Mouse (Mus musculus) ES-Bruce4 (cell line): Measurements from ENCODE around the gene Napb. TPM values are rescaled to one million over a fixed set of nuclear protein-coding genes. Genes with fewer than 3 reads are reported as not detected.
A peak's percentile ranks its signal among the peaks of the same experiment; 100 is the strongest.

Source experiments
- H3K27ac ChIP-seq: 2 replicates; pipeline ENCODE4 v1.5.1; 2012; ENCODE audit warnings: low read length, inconsistent platforms; ENCODE audit not compliant: insufficient read depth
- H3K27me3 ChIP-seq: 2 replicates; pipeline ENCODE4 v1.6.1; 2012; ENCODE audit warnings: mild to moderate bottlenecking, low read length, inconsistent platforms; ENCODE audit not compliant: control insufficient read depth, poor library complexity, insufficient read depth, severe bottlenecking
- H3K36me3 ChIP-seq: 2 replicates; pipeline ENCODE4 v1.6.1; 2012; ENCODE audit warnings: inconsistent platforms, mild to moderate bottlenecking, low read length, moderate library complexity; ENCODE audit not compliant: control insufficient read depth, poor library complexity, insufficient read depth, severe bottlenecking
- H3K4me1 ChIP-seq: one replicate; pipeline ENCODE4 v1.8.1; 2011; ENCODE audit warnings: low read length; ENCODE audit not compliant: control insufficient read depth, insufficient read depth
- H3K4me3 ChIP-seq: 2 replicates; pipeline ENCODE4 v1.5.1; 2011; ENCODE audit warnings: low read depth, mild to moderate bottlenecking, low read length
- H3K9ac ChIP-seq: 2 replicates; pipeline ENCODE4 v1.6.1; 2012; ENCODE audit warnings: low read depth, mild to moderate bottlenecking, inconsistent platforms; ENCODE audit not compliant: poor library complexity, severe bottlenecking
- H3K9me3 ChIP-seq: replicated peaks from 2 replicates; pipeline ENCODE4 v1.6.1; 2012; ENCODE audit warnings: mild to moderate bottlenecking, low read length, inconsistent platforms; ENCODE audit not compliant: control insufficient read depth, poor library complexity, insufficient read depth, severe bottlenecking
- CTCF ChIP-seq: IDR thresholded peaks from one replicate; pipeline ENCODE4 v1.8.1; 2011; ENCODE audit warnings: low read depth, low read length
- EP300 ChIP-seq: IDR thresholded peaks from 2 replicates; pipeline ENCODE4 v1.6.1; 2011; ENCODE audit warnings: low read depth, low read length; ENCODE audit not compliant: insufficient read depth
- POLR2A ChIP-seq: IDR thresholded peaks from one replicate; pipeline ENCODE4 v1.8.1; 2011; ENCODE audit warnings: low read length; ENCODE audit not compliant: insufficient read depth
- polyA plus RNA-seq: library from polyadenylated mRNA; stranded (reverse); fragments of >200 nt; gene quantifications from 2 replicates; pipeline ENCODE4 v1.2.4, GENCODE M21; 2011; ENCODE audit warnings: low read depth; ENCODE audit not compliant: missing spikeins, insufficient read depth, insufficient read length

Gene Napb
- polyA plus RNA-seq, 1 experiment = 4.3 TPM

DNA sequence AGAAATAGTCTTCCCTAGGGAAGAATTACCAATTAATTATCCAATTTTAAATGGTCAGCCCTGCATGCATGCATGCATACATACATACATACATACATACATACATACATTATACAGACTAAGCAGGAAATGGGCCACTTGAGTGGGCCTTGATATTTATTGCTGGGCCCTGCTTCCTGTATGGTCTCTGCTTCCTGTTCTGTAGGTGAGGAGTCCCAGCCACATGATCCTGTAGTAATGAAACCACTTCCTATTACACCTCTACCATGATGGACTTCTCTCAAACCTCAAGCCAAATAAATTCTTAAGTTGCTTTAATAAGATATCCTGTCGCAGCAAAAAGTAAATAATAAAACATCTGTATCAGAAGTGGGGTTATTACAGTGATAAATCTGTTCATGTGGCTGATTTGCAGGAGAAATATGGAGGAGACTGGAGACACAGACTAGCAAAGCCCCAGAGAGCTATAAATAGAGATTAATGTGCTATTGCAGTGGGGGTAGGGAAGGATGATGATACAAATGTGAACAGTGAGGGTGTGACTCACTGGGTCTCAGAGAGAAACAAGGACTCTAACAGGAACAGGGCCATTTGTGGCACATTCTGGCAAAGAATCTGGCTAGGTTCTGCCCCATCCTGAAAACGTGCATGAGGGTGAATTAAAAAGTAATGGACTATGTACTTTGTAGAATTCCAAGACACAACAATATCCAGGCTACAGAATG, 12.8 kb downstream of the Napb start:
- no peak overlapping the region for H3K27ac ChIP-seq
- H3K4me1 ChIP-seq = no peaks in the 10 kb centered on the region
- TF ChIP-seq EP300 = no peak
- TF ChIP-seq CTCF = no peak
- TF ChIP-seq POLR2A = no peak
- H3K9ac ChIP-seq = no peak overlapping the region
- no peaks in the 10 kb centered on the region for H3K9me3 ChIP-seq
- no peak overlapping the region for H3K4me3 ChIP-seq
- H3K27me3 ChIP-seq = no peaks in the 10 kb centered on the region
- H3K36me3 ChIP-seq = no peaks in the 10 kb centered on the region

DNA sequence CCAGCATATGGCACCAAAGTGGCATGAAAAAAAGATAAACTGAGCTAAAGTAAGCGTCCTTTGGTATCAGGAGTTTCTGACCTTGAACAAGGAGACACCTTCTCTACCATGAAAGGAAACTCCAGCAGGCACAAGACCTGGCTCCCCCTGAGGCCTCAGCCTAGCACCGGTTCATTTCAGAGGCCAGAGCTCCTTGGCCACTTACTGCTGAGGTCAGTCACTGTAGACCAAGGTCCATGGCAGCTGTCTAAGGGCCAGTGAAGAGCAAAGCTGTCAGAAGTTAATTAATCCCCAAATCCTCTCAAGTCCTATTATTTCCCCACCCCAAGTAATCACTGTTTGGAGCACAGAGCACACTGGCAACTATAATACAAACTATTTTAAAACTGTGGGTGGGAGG, 15.2 kb downstream of the Napb start:
- Histone ChIP-seq H3K36me3 (no peaks in the 10 kb centered on the region), H3K9ac (no peak overlapping the region), H3K9me3 (no peaks in the 10 kb centered on the region), H3K27me3 (no peaks in the 10 kb centered on the region), H3K4me3 (no peak overlapping the region), H3K4me1 (no peaks in the 10 kb centered on the region), H3K27ac (no peak overlapping the region)
- TF ChIP-seq CTCF (no peak), POLR2A (no peak), EP300 (no peak)

DNA sequence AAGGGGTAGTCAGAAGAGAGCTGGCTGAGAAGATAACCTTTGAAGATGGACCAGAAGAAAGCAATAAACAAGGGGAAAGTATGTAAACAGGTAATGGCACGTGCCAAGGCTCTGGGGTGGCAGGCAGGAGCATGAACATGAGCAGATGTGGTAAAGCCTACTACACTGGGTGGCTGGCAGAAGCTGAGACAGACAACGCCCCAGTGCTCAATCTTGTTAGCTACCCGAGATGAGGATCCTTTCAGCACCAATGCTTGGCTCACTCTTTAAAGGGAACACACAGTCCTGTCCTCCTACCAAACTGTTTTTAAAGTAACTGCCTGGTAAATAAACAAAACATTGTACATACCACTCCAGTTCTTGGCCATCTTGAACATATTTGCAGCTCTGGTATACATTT, 19.9 kb downstream of the Napb start:
- TF ChIP-seq CTCF (no peak), POLR2A (no peak), EP300 (no peak)
- Histone ChIP-seq H3K27ac (no peak overlapping the region), H3K36me3 (peaks cover 4% of the 10 kb centered on the region), H3K9ac (no peak overlapping the region), H3K27me3 (no peaks in the 10 kb centered on the region), H3K4me3 (no peak overlapping the region), H3K4me1 (no peaks in the 10 kb centered on the region), H3K9me3 (no peaks in the 10 kb centered on the region)

DNA sequence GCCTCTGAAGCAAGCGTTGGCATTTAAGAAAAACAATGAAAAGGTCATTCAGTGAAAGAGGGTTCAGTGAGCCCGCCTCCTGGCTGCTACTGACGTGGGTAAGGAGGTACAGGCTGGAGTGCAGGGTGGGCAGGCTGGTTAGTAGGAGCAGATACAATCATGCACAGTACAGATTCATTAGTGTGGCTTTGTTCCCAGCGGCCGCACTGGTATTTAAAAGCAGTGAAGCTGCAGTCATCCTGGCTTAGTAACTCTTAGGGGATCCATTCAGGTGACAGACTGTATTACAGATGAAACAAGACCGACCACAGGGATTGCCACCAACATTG, 25.1 kb downstream of the Napb start:
- Histone ChIP-seq H3K9me3 (no peaks in the 10 kb centered on the region), H3K9ac (no peak overlapping the region), H3K36me3 (peaks cover 8% of the 10 kb centered on the region), H3K27ac (peak overlapping the region; percentile 69), H3K27me3 (no peaks in the 10 kb centered on the region), H3K4me1 (peaks cover 3% of the 10 kb centered on the region), H3K4me3 (0 out of 2 replicates have a peak overlapping the region, but pooled peaks have one; percentile 54)
- TF ChIP-seq POLR2A (no peak), CTCF (no peak), EP300 (no peak)

DNA sequence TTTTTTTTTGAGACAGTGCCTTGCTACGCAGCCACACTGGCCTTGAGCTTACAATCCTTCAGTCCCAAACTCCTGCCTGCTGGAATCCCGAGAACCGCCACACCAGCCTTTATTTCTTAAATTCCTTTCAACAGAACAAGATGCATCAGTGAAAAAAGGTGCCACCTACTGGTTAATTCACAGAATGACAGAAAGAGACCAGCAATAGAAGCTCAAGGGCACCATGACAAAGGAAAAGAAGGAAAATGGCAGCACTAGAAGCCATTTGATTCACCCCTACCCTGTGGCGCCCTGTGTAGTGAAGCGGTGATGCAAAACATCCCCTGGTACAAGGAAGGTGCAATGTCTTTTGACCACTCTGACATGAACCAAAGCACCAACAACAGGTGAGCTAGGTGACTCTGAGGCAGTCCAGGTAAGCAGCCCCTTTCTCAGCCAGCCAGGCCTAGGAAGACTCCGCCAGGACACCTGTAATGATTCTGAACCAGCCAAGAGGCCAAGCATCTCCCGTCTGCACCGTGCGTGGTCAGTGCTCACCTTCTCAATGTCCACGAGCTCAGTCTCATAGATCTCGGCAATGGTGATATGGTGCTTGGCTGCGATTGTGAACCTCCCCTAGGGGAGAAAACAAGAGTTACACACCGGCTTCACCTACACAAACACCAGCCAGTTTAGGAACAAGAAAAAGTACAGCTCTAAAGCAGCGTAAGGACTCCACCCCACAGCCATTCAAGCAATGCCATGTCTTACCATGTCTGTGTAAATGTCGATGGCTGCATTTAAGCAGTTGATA, 25.7 kb downstream of the Napb start:
- Histone ChIP-seq H3K36me3 (peaks cover 6% of the 10 kb centered on the region; the same call in 1 of the 2 replicates), H3K27me3 (no peaks in the 10 kb centered on the region), H3K9me3 (no peaks in the 10 kb centered on the region), H3K27ac (peak overlapping the region; percentile 69), H3K9ac (0 out of 2 replicates have a peak overlapping the region, but pooled peaks have one; percentile 6), H3K4me3 (peak overlapping the region; percentile 54), H3K4me1 (peaks cover 3% of the 10 kb centered on the region)
- TF ChIP-seq EP300 (no peak), CTCF (no peak), POLR2A (no peak)

DNA sequence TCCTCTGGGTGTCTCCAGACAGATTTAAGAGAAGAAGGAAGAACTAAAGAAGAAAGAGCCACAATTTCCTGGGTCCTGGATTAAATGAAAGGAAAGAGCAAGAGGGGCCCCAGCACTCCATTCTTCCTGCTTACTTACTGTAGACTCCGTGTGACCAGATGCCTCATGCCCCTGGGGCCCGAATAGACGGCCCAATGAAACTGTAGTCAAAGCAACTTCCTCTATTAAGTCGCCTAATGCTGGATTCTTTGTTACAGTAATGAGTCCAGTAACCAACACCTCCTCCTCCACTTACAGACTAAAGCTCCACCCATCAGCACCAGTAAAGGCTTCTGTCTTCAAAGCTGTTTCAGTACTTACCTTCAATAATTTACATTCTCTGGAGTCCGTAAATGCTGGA, 33.7 kb downstream of the Napb start:
- Histone ChIP-seq H3K4me3 (no peak overlapping the region), H3K36me3 (peaks cover 6% of the 10 kb centered on the region), H3K27ac (no peak overlapping the region), H3K9me3 (no peaks in the 10 kb centered on the region), H3K27me3 (no peaks in the 10 kb centered on the region), H3K4me1 (no peaks in the 10 kb centered on the region), H3K9ac (no peak overlapping the region)
- TF ChIP-seq EP300 = peak; percentile 68; the same call in 1 of the 2 replicates
- no peak for TF ChIP-seq POLR2A
- TF ChIP-seq CTCF = no peak
